Mouse (Mus musculus) embryonic facial prominence, embryonic 11.5 days (tissue): ENCODE results near the gene Gm49416. TPM values are rescaled to one million over a fixed set of nuclear protein-coding genes. Genes with fewer than 3 reads are reported as not detected.

Experiments used
- ATAC-seq: fragments of 200-750 bp; cut with Nextera tagmentation; replicated peaks from 2 replicates; pipeline ENCODE4 v1.8.0; 2017; ENCODE audit warnings: low read depth; ENCODE audit not compliant: insufficient number of reproducible peaks, low FRiP score, low TSS enrichment
- DNase-seq: peaks from one replicate; pipeline ENCODE4 v3.0.0-alpha.2; 2015; ENCODE audit warnings: low spot score
- H3K27ac ChIP-seq: fragments of 300-500 bp; sonication (generic); replicated peaks from 2 replicates; pipeline ENCODE4 v1.5.1; 2014; ENCODE audit warnings: mild to moderate bottlenecking, low read depth, low read length, control low read depth
- H3K27me3 ChIP-seq: fragments of 300-500 bp; sonication (generic); 2 replicates; pipeline ENCODE4 v1.6.1; 2014; ENCODE audit warnings: mild to moderate bottlenecking, low read length, moderate library complexity, mixed read lengths; ENCODE audit not compliant: control insufficient read depth, insufficient read depth
- H3K36me3 ChIP-seq: fragments of 300-500 bp; sonication (generic); replicated peaks from 2 replicates; pipeline ENCODE4 v1.6.1; 2014; ENCODE audit warnings: low read depth, mild to moderate bottlenecking, low read length, moderate library complexity, mixed read lengths; ENCODE audit not compliant: control insufficient read depth, insufficient read depth
- H3K4me1 ChIP-seq: fragments of 300-500 bp; sonication (generic); 2 replicates; pipeline ENCODE4 v1.6.1; 2014; ENCODE audit warnings: low read length, mixed read lengths; ENCODE audit not compliant: control insufficient read depth, insufficient read depth
- H3K4me2 ChIP-seq: fragments of 300-500 bp; sonication (generic); 2 replicates; pipeline ENCODE4 v1.6.1; 2014; ENCODE audit warnings: low read depth, mild to moderate bottlenecking, control low read depth, low read length, moderate library complexity
- H3K4me3 ChIP-seq: fragments of 300-500 bp; sonication (generic); 2 replicates; pipeline ENCODE4 v1.5.1; 2014; ENCODE audit warnings: low read depth, low read length, control low read depth
- H3K9ac ChIP-seq: fragments of 300-500 bp; sonication (generic); replicated peaks from 2 replicates; pipeline ENCODE4 v1.6.1; 2014; ENCODE audit warnings: mild to moderate bottlenecking, control low read depth, low read length
- H3K9me3 ChIP-seq: fragments of 300-500 bp; sonication (generic); replicated peaks from 2 replicates; pipeline ENCODE4 v1.6.1; 2016; ENCODE audit warnings: mild to moderate bottlenecking, low read length, inconsistent platforms, mixed read lengths; ENCODE audit not compliant: control insufficient read depth
- WGBS: fragments of 180-500 bp; shearing (Covaris S2); extraction: QIAGEN DNeasy Blood & Tissue Kit; methylation state at CpG from one replicate; pipeline ENCODE4 v1.1.7; 2014; 5-methylcytosine and 5-hydroxymethylcytosine counted together
- polyA plus RNA-seq: library from polyadenylated mRNA; unstranded; fragments of >200 nt; fragmentation: Nextera tagmentation; extraction: Ambion mirVana; gene quantifications from 2 replicates; pipeline ENCODE4 v1.2.1, GENCODE M21; 2014

The Gm49416 gene
- polyA plus RNA-seq, 1 experiment from 2014 or later, result 0.34 TPM

DNA sequence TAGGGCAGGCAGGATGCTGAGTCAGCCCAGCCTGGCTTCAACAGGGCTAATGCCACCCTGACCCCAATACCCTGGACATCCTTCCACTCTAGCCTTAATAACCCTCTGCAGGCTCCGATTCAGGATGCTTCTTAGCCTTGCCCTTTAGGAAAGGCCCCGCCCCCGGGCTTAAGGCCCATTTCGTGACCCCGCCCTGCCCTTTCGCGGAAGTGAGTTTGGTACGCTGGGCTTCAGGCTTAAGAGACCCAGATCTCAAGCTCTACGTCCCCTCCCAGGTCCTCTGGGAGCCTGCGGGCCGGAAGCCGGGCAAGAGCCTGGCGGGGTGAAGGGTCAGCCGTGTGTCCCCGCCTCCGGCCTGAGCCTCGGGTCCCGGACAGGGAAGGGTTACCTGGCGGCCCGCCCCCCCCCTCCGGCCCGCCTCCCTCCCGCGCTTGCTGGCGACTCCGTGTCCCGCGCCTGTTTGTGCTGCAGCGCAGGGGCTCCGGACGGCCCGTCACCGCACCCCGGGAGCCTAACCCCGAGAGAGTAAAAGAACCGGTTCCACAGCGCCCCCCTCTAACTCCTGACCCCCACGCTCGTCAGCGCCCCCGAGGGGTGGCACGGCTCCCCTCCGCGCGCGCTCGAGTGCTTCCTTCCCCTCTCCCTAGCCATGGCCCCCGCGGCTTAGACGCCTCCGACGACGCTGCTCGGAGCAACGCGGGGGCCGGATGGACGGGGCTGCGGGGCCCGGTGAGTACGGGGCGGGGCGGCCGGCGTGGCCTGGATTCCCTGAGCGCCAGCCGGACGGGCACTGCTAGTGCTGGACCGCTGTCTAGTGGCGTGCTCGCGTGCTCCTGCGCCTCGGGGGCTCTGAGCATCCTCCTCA, 40.7 kb downstream of the Gm49416 start, which contains the start of the genes Rom1 and Eml3:
Gene Rom1, minus strand, starts transcription at position 133 of the 865 bp plus-strand sequence.
Gene Eml3, plus strand, starts transcription at position 329 of the 865 bp plus-strand sequence.
- peak within 1 kb of the TSS; percentile 81 for H3K4me2 ChIP-seq
- peak; percentile 74 for ATAC-seq
- H3K4me1 ChIP-seq, result no peaks in the 10 kb centered on the region
- no peaks in the 10 kb centered on the region for H3K27me3 ChIP-seq
- WGBS, result under 1% methylated on average over 60 of the region's 74 CpGs
- peak within 1 kb of the TSS; percentile 47; the same call in 1 of the 2 replicates for H3K27ac ChIP-seq
- no peaks in the 10 kb centered on the region for H3K36me3 ChIP-seq
- H3K9ac ChIP-seq, result peak within 1 kb of the TSS; percentile 83
- H3K9me3 ChIP-seq, result no peaks in the 10 kb centered on the region
- peak; percentile 73 for DNase-seq
- H3K4me3 ChIP-seq, result peak within 1 kb of the TSS; percentile 71

- Histone ChIP-seq H3K4me3 (peak overlapping the region; percentile 71), H3K27me3 (no peaks in the 10 kb centered on the region), H3K9ac (peak overlapping the region; percentile 83), H3K27ac (peak overlapping the region; percentile 47; the same call in 1 of the 2 replicates), H3K4me1 (no peaks in the 10 kb centered on the region), H3K4me2 (peak overlapping the region; percentile 81), H3K36me3 (no peaks in the 10 kb centered on the region), H3K9me3 (no peaks in the 10 kb centered on the region)
- WGBS, result 14% methylated on average over 11 of the region's 11 CpGs
- ATAC-seq (no peak), DNase-seq (no peak)
Measured at GRCm38 (mm10) chr19:8930117-8930516, 41.4 kb downstream of the Gm49416 start.

DNA sequence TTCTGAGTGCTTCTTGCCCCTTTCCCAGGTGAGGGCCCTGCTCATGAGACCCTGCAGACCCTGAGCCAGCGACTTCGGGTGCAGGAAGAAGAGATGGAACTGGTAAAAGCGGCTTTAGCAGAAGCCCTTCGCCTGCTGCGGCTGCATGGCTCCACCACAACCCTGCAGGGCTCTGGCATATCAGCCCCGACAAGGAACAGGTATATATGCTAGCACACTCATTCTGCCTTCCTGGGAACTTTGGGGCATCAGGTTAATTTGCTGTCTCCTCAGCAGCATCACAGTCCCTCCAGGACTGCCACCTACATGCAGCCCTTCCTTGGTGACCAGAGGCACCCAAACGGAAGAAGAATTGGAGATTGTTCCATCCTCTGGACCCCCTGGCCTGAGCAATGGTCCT, 42.0 kb downstream of the Gm49416 start:
- H3K9me3 ChIP-seq, result no peaks in the 10 kb centered on the region
- no peak for DNase-seq
- H3K4me1 ChIP-seq, result no peaks in the 10 kb centered on the region
- peak overlapping the region; percentile 83 for H3K9ac ChIP-seq
- H3K4me2 ChIP-seq, result peak overlapping the region; percentile 81
- H3K27me3 ChIP-seq, result no peaks in the 10 kb centered on the region
- H3K27ac ChIP-seq, result no peak overlapping the region
- 86% methylated on average over 7 of the region's 7 CpGs for WGBS
- no peak for ATAC-seq
- H3K36me3 ChIP-seq, result no peaks in the 10 kb centered on the region
- peak overlapping the region; percentile 71; the same call in 1 of the 2 replicates for H3K4me3 ChIP-seq

GRCm38 (mm10) chr19:8936736-8937135, 48.0 kb downstream of the Gm49416 start:
- H3K9me3 ChIP-seq, result no peaks in the 10 kb centered on the region
- H3K36me3 ChIP-seq, result peaks cover 2% of the 10 kb centered on the region; the same call in 1 of the 2 replicates
- no peak for DNase-seq
- no peak overlapping the region for H3K4me3 ChIP-seq
- H3K9ac ChIP-seq, result no peak overlapping the region
- no peaks in the 10 kb centered on the region for H3K27me3 ChIP-seq
- no peaks in the 10 kb centered on the region; the same call in 1 of the 2 replicates for H3K4me1 ChIP-seq
- no peak for ATAC-seq
- WGBS, result 84% methylated on average over 2 of the region's 2 CpGs
- no peak overlapping the region for H3K4me2 ChIP-seq
- no peak overlapping the region for H3K27ac ChIP-seq

GRCm38 (mm10) chr19:8940526-8941133, 51.9 kb downstream of the Gm49416 start:
- H3K4me1 ChIP-seq, result peaks cover 3% of the 10 kb centered on the region; the same call in 1 of the 2 replicates
- H3K9ac ChIP-seq, result no peak overlapping the region; the same call in 1 of the 2 replicates
- H3K27me3 ChIP-seq, result no peaks in the 10 kb centered on the region
- H3K4me3 ChIP-seq, result no peak overlapping the region; the same call in 1 of the 2 replicates
- no peak for ATAC-seq
- WGBS, result 79% methylated on average over 15 of the region's 15 CpGs
- H3K4me2 ChIP-seq, result no peak overlapping the region
- no peak overlapping the region for H3K27ac ChIP-seq
- H3K9me3 ChIP-seq, result no peaks in the 10 kb centered on the region
- peaks cover 8% of the 10 kb centered on the region; the same call in 1 of the 2 replicates for H3K36me3 ChIP-seq
- no peak for DNase-seq

GRCm38 (mm10) chr19:8941136-8941514, 52.4 kb downstream of the Gm49416 start:
- Histone ChIP-seq H3K4me3 (peak overlapping the region; percentile 97), H3K4me1 (peaks cover 3% of the 10 kb centered on the region; the same call in 1 of the 2 replicates), H3K4me2 (peak overlapping the region; percentile 59), H3K36me3 (peaks cover 10% of the 10 kb centered on the region), H3K9me3 (no peaks in the 10 kb centered on the region), H3K27me3 (no peaks in the 10 kb centered on the region), H3K27ac (no peak overlapping the region), H3K9ac (peak overlapping the region; percentile 99)
- 42% methylated on average over 10 of the region's 10 CpGs for WGBS
- ATAC-seq (peak; percentile 36), DNase-seq (no peak)

GRCm38 (mm10) chr19:8941515-8942217, 52.9 kb downstream of the Gm49416 start, which contains the start of gene Mta2:
Gene Mta2 (plus strand): TSS chr19:8941875.
- Histone ChIP-seq H3K4me2 (peak within 1 kb of the TSS; percentile 59), H3K9ac (peak within 1 kb of the TSS; percentile 99), H3K36me3 (peaks cover 14% of the 10 kb centered on the region), H3K27ac (peak within 1 kb of the TSS; percentile 97), H3K4me3 (peak within 1 kb of the TSS; percentile 97), H3K27me3 (no peaks in the 10 kb centered on the region), H3K4me1 (peaks cover 3% of the 10 kb centered on the region; the same call in 1 of the 2 replicates), H3K9me3 (no peaks in the 10 kb centered on the region)
- DNase-seq (peak; percentile 98), ATAC-seq (peak; percentile 89)
- under 1% methylated on average over 64 of the region's 64 CpGs for WGBS
